Mouse (Mus musculus) MEL (cell line): ENCODE data around the gene Ndel1. TPM values are rescaled to one million over a fixed set of nuclear protein-coding genes. Genes with fewer than 3 reads are reported as not detected.
A peak's percentile ranks its signal among the peaks of the same experiment; 100 is the strongest.

Experiments used
- DNase-seq: peaks from one replicate; pipeline ENCODE4 v3.0.0; 2011; ENCODE audit warnings: low read depth, low spot score
- H3K27ac ChIP-seq: 2 replicates; pipeline ENCODE4 v1.5.1; 2012; ENCODE audit warnings: low read depth, mild to moderate bottlenecking, control low read depth, low read length, moderate library complexity; ENCODE audit not compliant: control insufficient read depth
- H3K27me3 ChIP-seq, 2 experiments: fragments of 150-350 bp in 1 of 2; sonication (generic) in 1 of 2; 2 replicates each; pipeline ENCODE4 v1.6.1; 2012; ENCODE audit warnings: low read length in 2 of 2, mild to moderate bottlenecking in 2 of 2, improper control_type of control experiment in 1 of 2, moderate library complexity in 1 of 2; ENCODE audit not compliant: insufficient read depth in 2 of 2, control insufficient read depth in 1 of 2
- H3K36me3 ChIP-seq, 2 experiments: 2 replicates each; pipeline ENCODE4 v1.6.1; 2012 to 2014; ENCODE audit warnings: low read length in 2 of 2, improper control_type of control experiment in 1 of 2, inconsistent platforms in 1 of 2, mild to moderate bottlenecking in 1 of 2; ENCODE audit not compliant: insufficient read depth in 2 of 2, control insufficient read depth in 1 of 2
- H3K4me1 ChIP-seq, 2 experiments: fragments of 150-350 bp in 1 of 2; sonication (generic) in 1 of 2; 2 replicates each; pipeline ENCODE4 v1.6.1; 2012; ENCODE audit warnings: low read length in 2 of 2, improper control_type of control experiment in 1 of 2, mild to moderate bottlenecking in 1 of 2; ENCODE audit not compliant: insufficient read depth in 2 of 2, control insufficient read depth in 1 of 2
- H3K4me3 ChIP-seq, 2 experiments: fragments of 150-350 bp in 1 of 2; sonication (generic) in 1 of 2; 2 replicates each; pipeline ENCODE4 v1.5.1; 2012; ENCODE audit warnings: low read depth in 2 of 2, low read length in 2 of 2, mild to moderate bottlenecking in 2 of 2, moderate library complexity in 2 of 2, control low read depth in 1 of 2, improper control_type of control experiment in 1 of 2; ENCODE audit not compliant: control insufficient read depth in 1 of 2, insufficient read depth in 1 of 2
- H3K79me2 ChIP-seq: 2 replicates; pipeline ENCODE4 v1.6.1; 2012; ENCODE audit warnings: mild to moderate bottlenecking, low read length, moderate library complexity; ENCODE audit not compliant: control insufficient read depth, poor library complexity, insufficient read depth
- H3K9ac ChIP-seq: 2 replicates; pipeline ENCODE4 v1.6.1; 2012; ENCODE audit warnings: low read depth, mild to moderate bottlenecking, control low read depth, low read length, moderate library complexity; ENCODE audit not compliant: control insufficient read depth, poor library complexity, severe bottlenecking
- H3K9me3 ChIP-seq: fragments of 150-350 bp; sonication (generic); replicated peaks from 2 replicates; pipeline ENCODE4 v1.6.1; 2012; ENCODE audit warnings: mild to moderate bottlenecking, low read length, improper control_type of control experiment, moderate library complexity; ENCODE audit not compliant: insufficient read depth
- BHLHE40 ChIP-seq: IDR thresholded peaks from 2 replicates; pipeline ENCODE4 v1.6.1; 2012; ENCODE audit warnings: low read depth, mild to moderate bottlenecking, inconsistent platforms, low read length, improper control_type of control experiment, borderline replicate concordance
- CHD1 ChIP-seq: IDR thresholded peaks from 2 replicates; pipeline ENCODE4 v1.6.1; 2012; ENCODE audit warnings: low read depth, mild to moderate bottlenecking, inconsistent platforms, low read length, improper control_type of control experiment
- CTCF ChIP-seq, 3 experiments: IDR thresholded peaks in 2 of 3; conservative IDR thresholded peaks in 1 of 3; 2 replicates each; pipeline ENCODE4 v1.5.1; 2011 to 2012; ENCODE audit warnings: low read length in 3 of 3, low read depth in 2 of 3, mild to moderate bottlenecking in 2 of 3, improper control_type of control experiment in 1 of 3, inconsistent platforms in 1 of 3, mixed read lengths in 1 of 3, moderate library complexity in 1 of 3; ENCODE audit not compliant: control insufficient read depth in 1 of 3, insufficient read depth in 1 of 3, poor library complexity in 1 of 3, severe bottlenecking in 1 of 3
- EP300 ChIP-seq, 2 experiments: IDR thresholded peaks; 2 replicates each; pipeline ENCODE4 v1.6.1; 2011; ENCODE audit warnings: improper control_type of control experiment in 2 of 2, low read length in 2 of 2, low read depth in 1 of 2, mild to moderate bottlenecking in 1 of 2
- ETS1 ChIP-seq: IDR thresholded peaks from 2 replicates; pipeline ENCODE4 v1.6.1; 2012; ENCODE audit warnings: low read depth, mild to moderate bottlenecking, inconsistent platforms, low read length, improper control_type of control experiment, moderate library complexity
- GATA1 ChIP-seq: IDR thresholded peaks from 2 replicates; pipeline ENCODE4 v1.6.1; 2011; ENCODE audit warnings: low read depth, low read length, improper control_type of control experiment
- JUND ChIP-seq: IDR thresholded peaks from 2 replicates; pipeline ENCODE4 v1.6.1; 2011; ENCODE audit warnings: low read depth, mild to moderate bottlenecking, improper control_type of control experiment, low read length
- MAZ ChIP-seq: IDR thresholded peaks from 2 replicates; pipeline ENCODE4 v1.6.1; 2012; ENCODE audit warnings: low read depth, mild to moderate bottlenecking, inconsistent platforms, low read length, improper control_type of control experiment
- MEF2A ChIP-seq: IDR thresholded peaks from 2 replicates; pipeline ENCODE4 v1.6.1; 2014; ENCODE audit warnings: low read depth, mild to moderate bottlenecking, inconsistent platforms, low read length, improper control_type of control experiment; ENCODE audit not compliant: poor library complexity, insufficient replicate concordance, severe bottlenecking; ENCODE audit errors: extremely low read depth
- MYB ChIP-seq: IDR thresholded peaks from 2 replicates; pipeline ENCODE4 v1.6.1; 2011; ENCODE audit warnings: mild to moderate bottlenecking, low read depth, low read length, improper control_type of control experiment
- MYC ChIP-seq: IDR thresholded peaks from 2 replicates; pipeline ENCODE4 v1.6.1; 2011; ENCODE audit warnings: low read depth, mild to moderate bottlenecking, low read length, improper control_type of control experiment, moderate library complexity
- RAD21 ChIP-seq: IDR thresholded peaks from 2 replicates; pipeline ENCODE4 v1.6.1; 2011; ENCODE audit warnings: mild to moderate bottlenecking, low read depth, low read length, improper control_type of control experiment
- SIN3A ChIP-seq: IDR thresholded peaks from 2 replicates; pipeline ENCODE4 v1.6.1; 2012; ENCODE audit warnings: low read length, improper control_type of control experiment, inconsistent platforms
- SMC3 ChIP-seq: IDR thresholded peaks from 2 replicates; pipeline ENCODE4 v1.6.1; 2011; ENCODE audit warnings: low read depth, low read length, improper control_type of control experiment
- TBP ChIP-seq: IDR thresholded peaks from 2 replicates; pipeline ENCODE4 v1.8.0; 2011; ENCODE audit warnings: low read depth, low read length, improper control_type of control experiment
- UBTF ChIP-seq: IDR thresholded peaks from 2 replicates; pipeline ENCODE4 v1.6.1; 2012; ENCODE audit warnings: low read depth, mild to moderate bottlenecking, inconsistent platforms, low read length, improper control_type of control experiment, moderate library complexity, borderline replicate concordance; ENCODE audit not compliant: insufficient read depth
- USF2 ChIP-seq, 2 experiments: IDR thresholded peaks; 2 replicates each; pipeline ENCODE4 v1.6.1; 2011 to 2012; ENCODE audit warnings: improper control_type of control experiment in 2 of 2, low read length in 2 of 2, borderline replicate concordance in 1 of 2, inconsistent platforms in 1 of 2, low read depth in 1 of 2, mild to moderate bottlenecking in 1 of 2; ENCODE audit not compliant: insufficient read depth in 1 of 2
- ZC3H11A ChIP-seq: IDR thresholded peaks from 2 replicates; pipeline ENCODE4 v1.6.1; 2012; ENCODE audit warnings: low read depth, mild to moderate bottlenecking, inconsistent platforms, low read length, improper control_type of control experiment
- ZNF384 ChIP-seq: IDR thresholded peaks from 2 replicates; pipeline ENCODE4 v1.6.1; 2012; ENCODE audit warnings: low read depth, mild to moderate bottlenecking, inconsistent platforms, low read length, improper control_type of control experiment
- polyA plus RNA-seq, 2 experiments: library from polyadenylated mRNA; stranded (reverse) in 1 of 2; unstranded in 1 of 2; fragments of >175 nt in 1 of 2; fragments of >200 nt in 1 of 2; gene quantifications; 2 replicates each; pipeline versions ENCODE4 v1.2.1 to v1.2.4; 2012; ENCODE audit warnings: low replicate concordance in 2 of 2, low read depth in 1 of 2; ENCODE audit not compliant: insufficient read length in 2 of 2, insufficient read depth in 1 of 2, missing spikeins in 1 of 2
- total RNA-seq: library from RNA; depleted of rRNA; stranded (reverse); fragments of 300-350 nt; gene quantifications from 2 replicates; pipeline ENCODE4 v1.2.3, GENCODE M21; 2012

Gene Ndel1
- total and polyA plus RNA-seq, 3 experiments: 55.0 to 70.7 (median 61.2) TPM

DNA sequence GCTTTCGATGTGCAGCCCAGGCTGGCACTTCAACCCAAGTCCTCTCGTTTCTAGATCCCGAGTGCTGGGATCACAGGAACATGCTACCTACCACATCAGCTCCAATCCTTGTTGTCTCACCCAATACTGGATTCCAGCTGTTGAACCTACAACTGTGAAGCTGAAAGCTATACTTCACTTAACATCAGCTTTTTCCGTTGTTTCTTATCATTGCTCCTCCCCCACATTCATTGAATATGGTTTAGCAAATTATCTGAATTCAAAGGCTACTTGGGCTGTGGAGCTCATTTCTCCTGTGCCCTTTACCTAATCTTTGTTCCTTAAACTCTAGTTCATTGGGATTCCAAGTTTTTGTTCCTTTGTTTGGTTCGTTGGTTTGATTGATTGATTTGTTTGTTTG lies 7.2 kb upstream of the Ndel1 start:
- TF ChIP-seq GATA1 (peak; percentile 38; the same call in 1 of the 2 replicates), CHD1 (no peak), MYB (0 out of 2 replicates have a peak, but pooled peaks have one; percentile 18), EP300 (IDR thresholded peaks at IDR 0.05; ENCODE audit: low read depth in 1 of 2, low read length in 2 of 2) (peak in 1 of 2 experiments; percentile 61; a peak in 1 of 4 replicates), UBTF (no peak)
- Histone ChIP-seq H3K79me2 (no peaks in the 10 kb centered on the region), H3K27ac (no peak overlapping the region), H3K4me3 (no peak overlapping the region), H3K27me3 (no peaks in the 10 kb centered on the region), H3K9ac (no peak overlapping the region), H3K4me1 (peaks cover 4 to 10% of the 10 kb centered on the region in 2 experiments), H3K36me3 (peaks cover 0 to 7% of the 10 kb centered on the region in 2 experiments; a peak in 2 of 4 replicates), H3K9me3 (no peaks in the 10 kb centered on the region)
- peak; percentile 45 for DNase-seq

- H3K4me3 ChIP-seq: no peak overlapping the region
- H3K27me3 ChIP-seq: no peaks in the 10 kb centered on the region
- peak; percentile 87 for DNase-seq
- H3K9me3 ChIP-seq: no peaks in the 10 kb centered on the region
- peaks cover 4 to 14% of the 10 kb centered on the region in 2 experiments for H3K4me1 ChIP-seq
- no peak for TF ChIP-seq MAZ
- TF ChIP-seq MYC: 0 out of 2 replicates have a peak, but pooled peaks have one; percentile 29
- 0 out of 2 replicates have a peak, but pooled peaks have one; percentile 13 for TF ChIP-seq JUND
- TF ChIP-seq ZNF384: 0 out of 2 replicates have a peak, but pooled peaks have one; percentile 33
- no peak for TF ChIP-seq BHLHE40
- peak; percentile 97 for TF ChIP-seq SMC3
- no peak for TF ChIP-seq MYB
- peak; percentile 59 for TF ChIP-seq SIN3A
- no peak for TF ChIP-seq MEF2A
- peak; percentile 28; the same call in 1 of the 2 replicates for TF ChIP-seq TBP
- TF ChIP-seq USF2 (IDR thresholded peaks at IDR 0.05; ENCODE audit: borderline replicate concordance in 1 of 2, insufficient read depth in 1 of 2, low read depth in 1 of 2, low read length in 2 of 2): no peak
- peak; percentile 95 for TF ChIP-seq RAD21
- no peak for TF ChIP-seq ETS1
- TF ChIP-seq CTCF (IDR thresholded peaks at IDR 0.05 in 2 of 3, conservative IDR thresholded peaks at IDR 0.05 in 1 of 3; ENCODE audit: control insufficient read depth in 1 of 3, insufficient read depth in 1 of 3, low read depth in 2 of 3, low read length in 3 of 3, poor library complexity in 1 of 3, severe bottlenecking in 1 of 3): peak; percentile 81 to 96 (median 81)
- peak; percentile 94 for TF ChIP-seq ZC3H11A
- H3K27ac ChIP-seq: no peak overlapping the region
- no peak overlapping the region for H3K9ac ChIP-seq
- peaks cover 0 to 7% of the 10 kb centered on the region in 2 experiments; a peak in 2 of 4 replicates for H3K36me3 ChIP-seq
- no peaks in the 10 kb centered on the region for H3K79me2 ChIP-seq
Observed at GRCm38 (mm10) chr11:68874841-68875240, 3.2 kb upstream of the Ndel1 start.
